Mouse (Mus musculus): ENCODE measurements around the gene Gpc1.

- no peak for TF ChIP-seq CTCF (IDR thresholded peaks at IDR 0.05; ENCODE audit: low read depth, low read length)
- TF ChIP-seq POLR2A (IDR thresholded peaks at IDR 0.05; ENCODE audit: borderline replicate concordance, low read depth, low read length) = no peak
These were observed 48.7 kb downstream of the Gpc1 start for GRCm38 (mm10) chr1:92880101-92880500.

Data from bone marrow macrophage, adult 2 months (primary cell).